Mouse (Mus musculus): ENCODE measurements around the gene Rac2. TPM values are rescaled to one million over a fixed set of nuclear protein-coding genes. Genes with fewer than 3 reads are reported as not detected.

Gene Rac2
- total RNA-seq, 4 experiments from 2014 or later: 1.1 to 1.3 TPM; not detected in 2

GRCm38 (mm10) chr15:78547415-78548335 lies 24.9 kb downstream of the Rac2 start:
- DNase-seq (ENCODE audit: low spot score in 2 of 2): peak; percentile 46 to 55

- no peak for DNase-seq (ENCODE audit: low spot score in 2 of 2)
Measured at GRCm38 (mm10) chr15:78546060-78546459, 26.5 kb downstream of the Rac2 start.

- DNase-seq (ENCODE audit: low spot score in 2 of 2): no peak
Measured at GRCm38 (mm10) chr15:78544561-78545001, 28.0 kb downstream of the Rac2 start, which contains the start of gene Sstr3. Gene Sstr3 (minus strand): TSS chr15:78544685.

GRCm38 (mm10) chr15:78544041-78544440 lies 28.5 kb downstream of the Rac2 start:
- no peak for DNase-seq (ENCODE audit: low spot score in 2 of 2)

- no peak for DNase-seq (ENCODE audit: low spot score in 2 of 2)
Measured at GRCm38 (mm10) chr15:78542767-78543303, 29.7 kb downstream of the Rac2 start.

- DNase-seq (ENCODE audit: low spot score in 2 of 2): no peak
Measured at GRCm38 (mm10) chr15:78542098-78542766, 30.4 kb downstream of the Rac2 start.

DNA sequence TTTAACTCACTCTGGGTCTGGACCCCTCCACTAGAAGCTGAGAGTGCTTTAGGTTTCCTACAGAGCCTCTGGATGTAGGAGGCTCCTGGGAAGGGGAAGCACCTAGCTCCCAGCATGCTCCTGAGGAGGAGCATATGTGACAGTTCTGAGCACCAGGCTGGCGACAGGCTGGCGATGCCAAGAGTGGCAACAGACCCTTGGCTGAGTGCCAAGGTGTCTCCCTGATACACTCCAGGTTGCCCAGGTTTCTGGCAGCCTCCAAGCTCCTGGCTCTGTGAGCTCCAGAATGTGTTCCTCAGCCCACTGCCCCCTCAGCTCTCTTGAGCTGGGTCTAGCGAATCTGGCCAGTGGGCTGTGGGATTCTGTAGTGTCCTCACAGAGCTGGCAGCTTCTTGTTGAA lies 31.0 kb downstream of the Rac2 start:
- no peak for DNase-seq (ENCODE audit: low spot score in 2 of 2)

DNA sequence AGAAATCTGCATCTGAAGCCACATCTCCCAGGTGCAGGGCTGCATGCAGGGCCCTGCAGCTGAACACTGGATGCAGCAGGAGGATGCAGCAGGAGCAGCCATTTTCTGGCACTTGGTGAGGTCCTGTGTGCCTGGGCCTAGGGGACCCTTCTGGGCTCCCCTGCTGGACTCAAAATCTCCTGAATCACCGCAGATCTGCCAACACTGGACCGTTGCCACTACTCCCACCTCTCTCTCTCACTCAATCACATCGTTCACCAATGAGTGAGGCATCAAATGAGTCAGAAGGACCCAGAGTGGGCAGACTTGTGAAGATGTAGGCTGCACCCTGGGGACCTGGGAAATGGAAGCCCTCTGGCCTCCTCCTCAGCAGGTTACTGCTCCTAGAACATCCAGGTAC lies 31.5 kb downstream of the Rac2 start:
- no peak for DNase-seq (ENCODE audit: low spot score in 2 of 2)

DNA sequence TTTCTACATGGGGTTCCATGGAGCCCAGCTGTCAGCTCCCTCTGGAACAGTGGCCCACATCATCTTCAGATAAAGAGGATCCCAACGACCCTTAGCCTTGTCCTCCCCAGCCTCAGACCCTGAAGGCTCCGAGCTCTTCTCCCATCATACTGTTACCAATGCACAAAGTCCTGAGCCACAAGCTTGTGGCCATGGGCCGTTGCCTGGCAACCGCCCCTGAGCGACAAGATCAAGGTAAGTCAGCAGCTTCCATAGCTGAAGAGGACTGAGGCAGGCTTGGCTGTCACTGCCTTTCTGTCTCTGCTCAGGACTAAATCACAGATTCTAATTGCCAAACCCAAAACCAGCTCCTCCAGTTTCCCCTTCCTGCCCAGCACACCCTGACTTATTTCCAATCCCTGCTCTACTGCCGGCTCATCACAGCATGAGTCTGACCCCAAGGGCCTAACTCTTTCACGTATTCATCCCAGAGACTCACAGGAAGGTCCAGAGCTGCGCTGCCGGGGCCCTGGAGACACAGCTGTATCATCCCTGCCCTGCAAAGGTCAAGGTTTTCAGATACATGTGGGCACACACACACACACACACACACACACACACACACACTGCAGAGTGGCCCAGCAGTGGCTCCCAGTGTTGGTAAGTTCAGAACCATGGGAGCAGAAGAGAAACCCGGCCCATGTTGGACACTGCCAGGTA lies 36.7 kb downstream of the Rac2 start:
- no peak for DNase-seq (ENCODE audit: low spot score in 2 of 2)

DNA sequence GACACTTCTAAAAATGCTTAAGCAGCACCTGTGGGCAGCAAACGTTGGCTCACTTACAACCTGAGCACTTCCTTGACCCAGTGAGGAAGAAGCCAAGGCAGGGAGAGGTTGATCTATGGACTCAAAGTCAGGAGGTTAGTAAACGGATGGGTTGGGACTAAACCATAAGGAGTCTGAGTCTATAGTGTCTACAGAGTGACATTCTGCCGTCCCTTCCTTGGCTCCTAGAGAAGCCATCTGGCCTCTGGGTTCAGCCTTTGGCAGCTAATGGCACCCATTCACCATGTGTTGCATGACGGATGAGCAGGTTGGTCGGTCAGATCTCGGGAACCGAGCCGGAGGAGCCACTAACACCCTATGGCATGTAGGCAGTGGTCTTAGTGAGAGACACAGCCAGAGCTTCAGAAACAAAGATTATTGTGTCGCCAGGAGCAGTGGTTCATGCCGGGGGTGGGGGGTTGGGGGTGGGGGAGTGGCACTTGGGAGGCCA lies 39.2 kb downstream of the Rac2 start:
- DNase-seq (ENCODE audit: low spot score in 2 of 2): no peak

DNA sequence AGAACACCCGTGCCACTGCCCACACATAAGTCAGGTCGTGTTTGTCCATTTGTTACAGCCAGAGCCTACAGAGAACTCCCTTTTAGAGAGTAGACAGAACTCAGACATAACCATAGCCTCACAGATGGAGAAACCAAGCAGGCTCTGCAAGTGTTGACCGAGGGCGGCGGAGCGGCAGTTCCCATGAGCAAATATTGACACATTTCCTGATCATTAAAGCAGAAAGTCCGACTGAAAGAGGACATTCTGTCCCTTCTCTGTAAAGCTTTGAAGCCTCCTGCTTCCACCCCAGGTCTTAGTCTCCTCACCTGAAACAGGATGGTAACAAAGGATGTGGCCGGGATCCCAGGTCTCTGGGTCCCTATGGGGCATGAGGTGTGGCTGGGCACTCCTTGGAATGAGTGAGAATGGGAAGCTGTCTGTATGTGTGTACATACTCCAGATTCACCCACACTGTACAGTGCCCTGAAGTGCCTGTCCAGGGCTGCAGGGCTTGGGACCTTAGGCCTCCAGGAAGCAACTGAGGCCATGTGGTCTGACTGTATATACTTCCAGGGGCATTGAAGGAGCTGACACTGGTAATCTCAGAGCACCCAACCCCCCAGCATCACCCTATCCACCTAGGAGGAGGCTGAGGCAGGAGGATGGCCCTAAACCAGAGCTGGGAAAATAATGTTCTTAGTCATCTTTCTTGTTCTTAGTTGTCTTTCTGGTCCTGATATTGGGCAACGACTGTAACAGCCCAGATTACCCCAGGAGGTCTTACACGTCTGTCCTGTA lies 39.8 kb downstream of the Rac2 start:
- DNase-seq (ENCODE audit: low spot score in 2 of 2): no peak

GRCm38 (mm10) chr15:78531901-78532469 lies 40.6 kb downstream of the Rac2 start:
- DNase-seq (ENCODE audit: low spot score in 2 of 2): peak; percentile 97

DNA sequence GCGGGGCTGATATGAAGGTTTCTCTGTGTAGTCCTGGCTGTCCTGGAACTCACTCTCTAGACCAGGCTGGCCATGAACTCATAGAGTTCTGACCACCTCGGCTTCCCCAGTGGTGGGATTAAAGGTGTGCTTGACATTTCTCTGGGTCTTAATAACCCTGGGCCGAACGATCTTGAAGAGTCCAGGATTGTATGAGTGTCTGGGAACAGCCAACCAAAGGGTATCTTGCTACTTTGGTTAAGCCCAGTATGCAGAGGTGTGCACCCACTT lies 41.2 kb downstream of the Rac2 start:
- no peak for DNase-seq (ENCODE audit: low spot score in 2 of 2)

DNA sequence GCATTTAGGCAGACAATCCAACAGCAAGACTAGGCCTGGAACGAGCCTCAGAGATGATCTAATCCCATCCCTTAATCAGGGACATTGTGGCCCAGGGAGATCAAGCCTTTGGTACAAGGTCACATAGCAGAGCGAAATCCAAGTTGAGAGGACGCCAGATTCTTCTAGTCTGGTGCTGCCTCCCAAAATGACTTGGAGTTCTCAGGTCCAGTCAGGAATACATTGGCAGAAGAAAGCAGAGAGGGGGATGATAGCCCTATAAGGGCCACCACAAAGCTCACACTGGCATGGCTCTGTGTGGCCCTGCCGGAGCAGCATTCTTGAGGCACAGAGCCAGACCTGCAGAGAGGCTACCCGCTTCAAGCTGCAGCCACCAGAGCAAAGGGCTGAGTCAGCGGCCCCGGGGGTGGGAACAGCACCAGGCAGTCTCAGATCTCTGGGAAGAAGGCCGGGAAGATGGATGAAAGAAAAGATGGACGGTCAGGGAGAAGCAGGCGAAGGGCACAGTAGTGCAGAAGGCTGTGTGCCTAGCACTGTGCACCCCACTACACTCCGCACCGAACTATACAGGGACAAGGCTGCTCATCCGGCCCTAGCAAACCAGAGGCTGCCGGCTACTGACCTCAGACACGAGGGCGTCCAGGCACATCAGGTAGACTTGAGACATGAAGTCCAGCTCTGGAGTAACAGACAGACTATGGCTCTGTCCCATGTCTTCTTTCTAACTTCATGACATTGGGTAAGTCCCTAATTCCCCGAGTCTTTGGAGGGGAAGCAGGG lies 41.7 kb downstream of the Rac2 start, which contains the start of gene C1qtnf6:
Gene C1qtnf6 (minus strand): TSS at position 746 of the 780 bp plus-strand sequence.
- DNase-seq (ENCODE audit: low spot score in 2 of 2): peak; percentile 47 to 57

DNA sequence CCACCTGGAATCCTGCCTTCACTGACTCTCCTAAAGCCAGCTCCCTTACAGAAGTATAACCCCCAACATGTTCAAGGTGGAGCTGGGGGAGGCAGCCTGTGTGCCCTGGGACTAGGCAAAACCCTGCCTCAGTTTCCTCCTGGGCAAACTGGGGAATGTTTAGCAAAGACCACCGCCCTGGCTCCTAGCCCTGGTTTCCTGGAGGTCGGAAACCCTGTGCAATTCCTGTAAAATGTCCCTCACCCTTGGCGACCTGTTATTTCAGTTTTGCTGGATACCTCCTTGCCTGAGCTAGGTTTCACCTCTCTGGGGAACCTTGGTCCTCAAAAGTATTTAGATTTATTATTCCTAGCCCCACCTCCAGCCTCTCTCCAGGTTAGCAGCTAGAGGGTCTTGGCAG lies 42.4 kb downstream of the Rac2 start:
- no peak for DNase-seq (ENCODE audit: low spot score in 2 of 2)

DNA sequence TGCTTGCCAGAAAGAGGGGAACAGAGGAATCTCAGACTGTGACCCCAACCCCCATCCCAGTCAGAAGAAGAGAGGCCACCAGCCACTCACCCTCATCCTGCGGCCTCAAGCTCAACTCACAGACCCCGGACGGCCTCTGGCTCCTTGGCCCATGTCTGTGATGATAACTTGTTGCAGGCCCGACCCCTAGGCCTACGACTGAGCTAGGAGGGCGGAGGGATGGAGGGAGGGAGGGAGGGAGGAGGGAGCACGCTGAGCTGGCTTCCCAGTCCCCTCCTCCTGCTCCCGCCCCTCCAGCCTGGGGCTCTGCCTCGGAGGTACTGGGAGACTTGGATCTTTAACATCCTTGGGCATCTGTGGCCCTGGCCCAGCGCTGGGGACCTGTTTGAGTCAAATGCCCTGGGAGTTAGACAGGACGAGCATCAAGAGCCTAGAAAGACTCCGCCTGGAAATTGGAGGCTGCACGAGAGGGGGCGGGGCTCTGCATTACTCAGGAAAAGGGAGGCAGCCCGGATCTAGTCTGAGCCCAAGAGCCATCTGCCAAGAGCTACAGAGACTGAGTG lies 43.1 kb downstream of the Rac2 start:
- peak; percentile 50 to 56 for DNase-seq (ENCODE audit: low spot score in 2 of 2)

DNA sequence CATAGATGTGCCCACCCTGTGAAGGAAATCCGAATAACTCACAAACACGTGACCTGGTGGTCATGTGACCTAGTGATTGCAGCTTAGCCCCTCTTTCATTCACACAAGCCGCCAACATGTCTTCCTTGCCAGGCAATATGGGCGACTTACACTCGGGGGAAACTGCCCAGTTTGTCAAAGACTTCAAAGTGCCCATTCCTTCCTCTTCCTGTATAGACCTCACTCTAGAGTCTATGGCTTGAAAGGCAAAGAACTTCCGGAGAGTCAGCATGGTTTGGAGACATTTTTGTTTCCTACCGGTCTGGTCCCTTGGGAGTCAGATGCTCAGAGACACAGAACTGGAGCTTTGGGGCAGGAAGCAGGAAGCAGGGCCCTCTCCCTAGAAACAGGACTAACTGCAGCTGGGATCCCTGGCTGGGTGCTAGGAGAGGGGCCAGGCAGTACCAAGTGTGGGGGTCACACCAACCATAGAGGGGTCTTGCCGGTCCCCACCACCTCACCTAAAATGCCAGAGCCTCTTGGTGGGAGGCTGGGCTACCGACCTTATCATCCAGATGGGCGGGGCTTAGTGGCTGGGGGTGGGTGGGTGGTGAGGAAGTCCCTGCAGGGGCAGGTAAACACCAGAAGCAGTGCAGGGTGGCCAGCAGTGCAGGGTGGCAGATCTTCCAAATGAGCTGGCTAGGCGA lies 43.7 kb downstream of the Rac2 start:
- peak in 1 of 2 experiments; percentile 24 for DNase-seq (ENCODE audit: low spot score in 2 of 2)

DNA sequence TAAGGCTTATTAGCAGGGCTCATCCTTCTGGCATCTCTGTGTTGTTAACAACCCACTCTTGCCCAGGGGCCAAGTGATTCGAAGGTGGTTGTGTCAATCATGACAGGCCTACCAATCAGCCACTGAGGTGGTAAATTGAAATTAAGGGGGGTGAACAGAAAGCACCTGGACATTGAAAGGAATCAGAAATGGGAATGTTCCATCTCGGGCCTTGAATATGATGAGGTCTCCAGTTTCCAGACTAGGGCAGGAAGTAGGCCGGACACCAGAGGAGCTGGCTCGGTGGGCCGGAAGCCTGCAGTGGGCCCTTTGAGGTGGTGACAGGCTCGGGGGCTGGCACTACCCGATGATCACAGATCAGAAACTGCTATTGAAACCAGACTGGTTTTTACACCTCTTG lies 44.6 kb downstream of the Rac2 start:
- no peak for DNase-seq (ENCODE audit: low spot score in 2 of 2)

- no peak for DNase-seq (ENCODE audit: low spot score in 2 of 2)
Measured at GRCm38 (mm10) chr15:78524163-78524562, 48.4 kb downstream of the Rac2 start.

Data from gastrocnemius, adult 8-10 months (tissue).